Mouse (Mus musculus): Measurements from ENCODE around the gene Pak1.

Pak1 gene

GRCm38 (mm10) chr7:97788190-97788668, at the start of gene Pak1:
Pak1 (plus strand) TSS chr7:97788541.
- peak; percentile 96 for DNase-seq (ENCODE audit: low spot score)

- DNase-seq (ENCODE audit: low spot score) = no peak
Observed at GRCm38 (mm10) chr7:97740948-97741347, 47.4 kb upstream of the Pak1 start.

GRCm38 (mm10) chr7:97741756-97742291, 46.5 kb upstream of the Pak1 start:
- DNase-seq (ENCODE audit: low spot score) = no peak

GRCm38 (mm10) chr7:97745299-97745698, 43.0 kb upstream of the Pak1 start:
- DNase-seq (ENCODE audit: low spot score) = no peak

- no peak for DNase-seq (ENCODE audit: low spot score)
Observed at GRCm38 (mm10) chr7:97747176-97747707, 41.1 kb upstream of the Pak1 start.

- DNase-seq (ENCODE audit: low spot score) = peak; percentile 77
Observed at GRCm38 (mm10) chr7:97747787-97748497, 40.4 kb upstream of the Pak1 start.

- no peak for DNase-seq (ENCODE audit: low spot score)
Observed at GRCm38 (mm10) chr7:97748527-97749206, 39.7 kb upstream of the Pak1 start.

GRCm38 (mm10) chr7:97749207-97750190, 38.8 kb upstream of the Pak1 start:
- DNase-seq (ENCODE audit: low spot score) = no peak

GRCm38 (mm10) chr7:97756967-97757881, 31.1 kb upstream of the Pak1 start:
- DNase-seq (ENCODE audit: low spot score) = no peak

- no peak for DNase-seq (ENCODE audit: low spot score)
Observed at GRCm38 (mm10) chr7:97764591-97764990, 23.8 kb upstream of the Pak1 start.

GRCm38 (mm10) chr7:97765181-97765962, 23.0 kb upstream of the Pak1 start:
- no peak for DNase-seq (ENCODE audit: low spot score)

GRCm38 (mm10) chr7:97765963-97766347, 22.4 kb upstream of the Pak1 start:
- DNase-seq (ENCODE audit: low spot score) = no peak

- DNase-seq (ENCODE audit: low spot score) = no peak
Observed at GRCm38 (mm10) chr7:97766406-97767166, 21.8 kb upstream of the Pak1 start.

GRCm38 (mm10) chr7:97767841-97768240, 20.5 kb upstream of the Pak1 start:
- no peak for DNase-seq (ENCODE audit: low spot score)

- DNase-seq (ENCODE audit: low spot score) = no peak
Observed at GRCm38 (mm10) chr7:97769020-97769419, 19.3 kb upstream of the Pak1 start.

- DNase-seq (ENCODE audit: low spot score) = no peak
Observed at GRCm38 (mm10) chr7:97770841-97771620, 17.3 kb upstream of the Pak1 start.

GRCm38 (mm10) chr7:97775380-97775779, 13.0 kb upstream of the Pak1 start:
- no peak for DNase-seq (ENCODE audit: low spot score)

GRCm38 (mm10) chr7:97775923-97776322, 12.4 kb upstream of the Pak1 start:
- DNase-seq (ENCODE audit: low spot score) = no peak

Data from testis, postnatal 14 days (tissue).